Mouse (Mus musculus) frontal cortex, adult 2 months (tissue): ENCODE data around the gene Atp1a1. TPM values are rescaled to one million over a fixed set of nuclear protein-coding genes. Genes with fewer than 3 reads are reported as not detected.

Experiments
- DNase-seq, 2 experiments: peaks; one replicate each; pipeline ENCODE4 v3.0.0; 2022; ENCODE audit warnings: low spot score in 1 of 2; ENCODE audit errors: extremely low spot score in 1 of 2
- polyA plus RNA-seq: library from polyadenylated mRNA; depleted of rRNA; stranded (reverse); fragments of >200 nt; gene quantifications from 2 replicates; pipeline ENCODE4 v1.2.3, GENCODE M21; 2012; rRNA removed

Gene Atp1a1
- 503 and 558 TPM in 2 replicates for polyA plus RNA-seq

DNA sequence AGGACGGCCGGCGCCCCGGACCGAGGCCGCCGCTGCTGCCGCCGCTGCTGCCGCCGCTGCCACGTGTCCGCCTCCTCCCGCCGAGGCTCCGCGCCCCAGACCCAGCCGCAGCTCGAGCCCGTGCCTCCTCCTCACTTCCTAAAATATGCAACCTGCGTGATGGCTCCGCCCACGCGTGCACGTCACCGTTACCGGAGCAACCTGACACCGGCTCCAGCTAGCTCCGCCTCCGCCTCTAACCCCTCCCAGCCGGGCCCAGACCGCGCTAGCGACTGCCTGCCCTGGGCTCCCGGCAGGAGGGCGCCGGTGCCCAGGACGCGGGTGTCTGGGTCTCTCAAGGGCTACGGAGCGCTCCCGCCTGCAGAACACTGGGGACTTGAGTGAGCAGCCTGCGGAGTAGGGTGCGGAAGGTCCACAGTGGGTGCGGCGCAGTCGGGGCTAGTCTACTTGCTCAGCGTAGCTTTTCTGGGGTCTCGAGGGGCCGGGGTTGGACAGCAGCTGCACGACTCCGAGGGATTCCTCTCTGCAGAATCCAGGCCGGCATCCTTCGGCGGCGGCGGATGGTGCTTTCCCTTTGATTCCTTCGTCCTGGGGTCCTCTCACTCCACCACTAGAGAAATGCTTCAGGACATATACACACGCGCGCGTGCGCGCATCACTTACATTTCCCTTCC lies at the start of gene Atp1a1:
Gene Atp1a1, minus strand, starts transcription at position 135 of the 674 bp plus-strand sequence.
- DNase-seq: peak; percentile 97 to 100

DNA sequence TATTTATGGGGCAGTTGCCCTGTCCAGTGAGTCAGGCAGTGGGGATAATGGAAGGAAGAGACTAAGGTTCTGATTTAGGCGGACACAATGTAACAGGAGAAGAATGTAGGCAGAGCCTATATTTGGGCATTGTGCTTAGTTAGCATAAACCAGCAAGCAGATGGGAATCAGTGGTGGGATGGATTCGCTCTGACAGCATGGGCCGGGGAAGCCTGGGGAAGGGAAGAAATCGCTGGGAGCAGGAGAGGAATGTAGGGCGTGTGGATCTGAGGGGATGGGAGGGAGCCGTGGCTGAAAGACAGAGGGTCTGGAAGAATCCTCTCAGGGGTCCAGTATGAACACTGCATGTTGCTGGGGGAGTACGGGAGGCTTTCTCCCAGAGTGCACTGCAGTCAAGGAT lies 49.0 kb upstream of the Atp1a1 start:
- DNase-seq: peak; percentile 58 to 76

DNA sequence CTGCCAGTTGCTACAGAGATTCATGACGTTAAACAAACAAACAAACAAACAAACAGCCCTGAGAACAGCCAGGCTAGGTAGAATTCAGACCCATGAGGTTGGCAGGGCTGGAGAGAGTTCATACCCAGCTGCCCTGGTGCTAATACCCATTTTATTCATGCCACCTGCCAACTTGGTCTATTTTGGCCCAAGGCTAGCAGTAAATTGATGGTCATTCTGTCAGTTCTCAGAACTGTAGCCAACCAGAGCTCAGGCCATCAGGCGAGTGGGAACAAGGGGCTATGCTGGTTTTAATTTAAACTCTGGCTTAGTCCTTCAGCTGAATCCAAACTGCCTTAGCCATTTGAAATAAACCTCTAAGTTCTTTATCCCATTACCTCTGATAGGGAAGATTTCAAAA lies 48.5 kb upstream of the Atp1a1 start:
- no peak for DNase-seq

DNA sequence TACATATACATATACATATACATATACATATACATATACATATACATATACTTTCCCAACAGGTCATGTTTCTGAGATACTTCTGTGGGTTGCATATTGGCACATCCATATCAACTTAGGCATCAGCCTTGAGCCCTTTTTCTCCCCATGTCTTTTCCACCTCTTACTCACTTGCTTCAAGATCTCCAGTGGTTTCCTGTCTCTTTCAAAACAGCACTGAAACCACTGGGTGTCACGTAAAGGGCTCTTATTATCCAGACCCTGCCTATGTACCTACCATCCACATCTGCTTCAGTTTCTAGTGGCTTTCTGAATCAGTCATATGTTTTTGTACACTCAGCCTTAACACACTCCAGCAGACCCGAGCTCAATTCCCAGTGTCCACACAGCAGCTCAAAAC lies 45.8 kb upstream of the Atp1a1 start:
- no peak for DNase-seq

- no peak for DNase-seq
Measured at GRCm38 (mm10) chr3:101649271-101649670, 44.8 kb upstream of the Atp1a1 start.

DNA sequence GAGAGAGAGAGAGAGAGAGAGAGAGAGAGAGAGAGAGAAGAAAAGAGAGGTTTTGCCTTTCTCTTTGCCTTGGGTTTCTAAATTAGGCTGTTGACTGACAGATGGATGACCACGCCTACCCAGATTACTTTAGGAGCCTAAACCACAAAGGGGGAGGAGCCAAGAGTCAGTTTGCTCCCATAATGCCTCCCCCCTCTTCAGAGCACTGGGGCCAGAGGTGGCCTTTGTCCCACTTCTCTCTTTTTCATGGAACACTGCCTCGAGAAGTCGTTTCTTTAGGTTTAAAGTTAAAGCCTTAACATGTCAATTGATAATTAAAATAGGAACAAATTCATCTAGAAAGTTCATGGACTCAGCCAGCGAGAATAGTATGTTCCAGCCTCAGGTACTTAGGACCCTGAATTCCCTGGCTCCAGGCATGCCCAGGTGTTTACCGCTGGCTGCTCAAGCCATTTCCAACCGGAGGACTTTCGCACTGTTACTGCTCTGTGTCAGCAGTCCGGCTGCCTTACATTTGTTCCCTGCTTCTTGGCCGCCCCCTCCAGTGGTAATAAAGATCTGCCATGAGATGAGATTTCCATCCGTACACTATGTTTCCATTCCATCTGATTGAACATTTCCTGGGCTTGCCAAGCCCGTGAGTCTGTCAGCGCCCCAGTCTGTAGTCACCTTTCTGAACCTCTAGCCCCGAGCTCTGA lies 43.8 kb upstream of the Atp1a1 start:
- DNase-seq: no peak

DNA sequence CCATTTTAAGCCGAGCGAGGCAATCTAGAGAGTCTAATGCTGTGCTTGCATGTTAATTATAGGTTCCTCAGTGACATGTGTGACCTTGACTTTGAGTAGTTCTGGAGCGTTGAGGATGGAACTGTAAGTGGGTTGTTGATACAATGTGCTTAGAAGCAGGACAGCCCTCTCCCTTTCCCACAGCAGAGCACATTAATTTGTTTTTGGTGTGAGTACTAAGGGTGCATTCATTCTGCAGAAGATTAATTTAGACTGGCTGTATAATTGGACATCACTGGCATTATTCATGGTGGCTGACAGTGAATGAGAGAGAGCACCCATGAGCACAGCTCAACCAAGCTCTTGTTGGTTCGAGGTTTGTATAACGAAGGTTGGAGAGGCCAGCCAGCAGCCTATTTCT lies 42.3 kb upstream of the Atp1a1 start:
- DNase-seq: no peak

- DNase-seq: no peak
Measured at GRCm38 (mm10) chr3:101645569-101646106, 41.2 kb upstream of the Atp1a1 start.

DNA sequence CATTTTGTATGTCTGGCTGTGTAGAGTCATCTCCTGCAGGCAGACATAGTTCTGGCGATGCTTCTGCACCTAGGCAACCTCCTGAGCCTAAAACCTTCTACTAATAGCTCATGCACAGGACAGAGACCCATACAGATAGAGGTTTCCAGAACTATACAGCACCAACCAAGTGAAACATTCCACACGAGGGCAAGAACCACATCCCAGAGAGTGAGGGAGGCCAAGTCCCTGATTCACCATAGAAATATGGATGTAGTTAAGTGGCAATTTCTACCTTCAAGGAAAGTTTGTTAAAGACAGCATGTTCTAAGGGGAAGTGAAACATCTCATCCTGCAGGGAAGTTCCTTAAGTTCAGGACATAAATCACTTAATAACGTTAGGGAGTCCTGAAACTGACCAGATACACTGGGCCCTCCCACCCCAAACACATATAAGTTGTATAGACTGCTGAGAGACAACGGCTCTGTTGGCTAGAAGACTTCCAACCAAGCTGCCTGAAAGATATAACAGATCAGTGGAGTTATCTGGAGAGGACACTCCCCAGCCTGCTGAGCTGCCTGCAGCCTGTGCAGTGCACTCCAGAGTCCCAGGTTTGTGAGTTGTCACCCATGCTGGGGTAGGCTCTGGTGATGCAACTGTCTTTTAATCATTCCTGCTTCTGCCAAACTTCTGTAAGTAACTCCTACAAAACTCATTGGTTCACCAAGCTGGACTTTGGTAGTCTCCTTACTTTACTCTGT lies 39.7 kb upstream of the Atp1a1 start:
- no peak for DNase-seq

- no peak for DNase-seq
Measured at GRCm38 (mm10) chr3:101643264-101643663, 38.8 kb upstream of the Atp1a1 start.

DNA sequence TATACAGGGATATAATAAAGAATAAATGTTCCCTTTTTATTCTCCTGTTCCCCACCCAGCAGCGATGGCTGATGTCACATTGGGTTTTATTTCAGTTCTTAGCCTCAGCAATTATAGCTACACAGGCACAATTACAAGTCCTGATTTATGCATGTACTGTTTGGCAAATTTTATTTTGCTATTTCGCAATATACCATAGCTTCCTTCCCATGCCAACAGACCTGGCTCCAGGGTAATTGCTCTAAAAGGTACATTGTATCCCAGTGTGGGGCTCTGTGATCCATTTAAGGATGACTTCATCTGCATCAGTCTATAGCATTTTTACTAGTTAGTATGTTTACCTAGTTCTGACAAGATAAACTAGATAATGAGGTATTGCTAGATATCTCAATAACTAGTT lies 33.7 kb upstream of the Atp1a1 start:
- DNase-seq: no peak

- DNase-seq: no peak
Measured at GRCm38 (mm10) chr3:101636510-101636909, 32.0 kb upstream of the Atp1a1 start.

DNA sequence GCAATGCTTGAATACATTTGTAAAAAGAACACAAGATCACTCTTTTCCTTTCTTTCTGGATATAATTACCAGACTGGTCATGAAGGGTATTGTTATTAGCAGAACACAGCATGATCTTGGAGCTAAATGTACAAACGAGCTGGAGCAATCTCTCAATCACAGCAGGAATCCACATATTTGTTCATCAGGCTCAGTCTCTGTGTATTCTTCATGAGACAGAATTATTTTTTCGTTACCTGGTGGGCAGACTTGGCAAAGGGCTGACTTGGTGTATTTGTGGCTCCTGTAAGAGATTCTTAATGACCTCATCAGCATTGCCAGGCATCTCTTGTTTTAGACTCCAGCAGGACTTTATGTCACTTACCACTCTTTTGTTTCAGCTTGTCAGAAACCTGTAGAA lies 31.6 kb upstream of the Atp1a1 start:
- DNase-seq: no peak

DNA sequence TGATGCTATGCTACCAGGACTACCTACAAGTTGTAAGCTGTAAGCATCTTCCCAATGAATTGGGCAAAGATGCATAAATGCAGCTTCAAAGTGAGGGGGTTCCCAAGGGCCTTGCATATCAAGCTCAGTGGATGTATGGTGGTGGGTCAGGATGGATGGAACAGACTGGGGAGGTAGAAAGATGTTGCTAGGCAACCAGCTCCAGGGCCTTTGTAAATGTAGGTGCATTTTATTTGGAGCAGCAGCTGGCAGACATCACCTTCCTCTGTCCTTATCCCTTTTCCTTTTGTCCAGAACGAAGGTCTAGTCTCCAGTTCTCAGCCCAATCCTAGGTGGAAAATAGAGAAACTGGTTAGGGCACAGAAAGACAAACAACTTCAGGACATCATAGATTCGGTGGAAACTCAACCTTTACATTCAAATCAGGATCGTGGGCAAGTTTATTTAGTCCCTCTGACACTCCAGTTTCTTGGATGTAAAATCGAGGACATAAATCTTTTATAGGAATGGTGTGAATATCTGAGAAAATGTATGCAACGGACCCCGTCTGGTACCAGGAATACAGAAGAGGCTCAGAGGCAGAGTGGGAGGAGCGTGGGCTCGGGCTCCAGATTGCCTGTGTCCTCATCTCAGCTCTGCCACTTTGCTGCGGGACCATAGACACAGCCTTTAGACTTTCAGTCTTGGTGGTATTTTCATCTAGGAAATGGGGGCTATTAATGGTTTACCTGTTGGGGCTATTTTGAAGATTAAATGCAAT lies 29.8 kb upstream of the Atp1a1 start:
- DNase-seq: peak; percentile 44 to 69

- DNase-seq: peak in 1 of 2 experiments; percentile 73
Measured at GRCm38 (mm10) chr3:101628255-101628654, 23.8 kb upstream of the Atp1a1 start.

DNA sequence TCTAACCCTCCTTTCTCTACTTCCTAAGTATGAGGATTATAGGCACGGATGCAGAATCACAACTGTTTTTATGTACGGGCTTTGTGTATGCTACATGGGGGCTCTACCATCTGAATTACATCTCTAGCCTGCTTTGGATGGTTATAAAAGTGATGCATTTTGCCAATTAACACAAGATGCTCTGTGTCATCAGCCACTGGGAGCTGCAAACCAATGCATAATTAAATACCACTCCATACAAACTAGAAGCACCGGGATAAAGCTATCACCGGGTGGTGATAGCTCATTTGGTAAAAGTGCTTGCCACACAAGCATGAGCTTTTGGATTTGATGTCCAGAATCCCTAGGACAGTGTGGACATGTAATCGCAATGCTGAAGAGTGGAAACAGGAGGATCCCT lies 19.8 kb upstream of the Atp1a1 start:
- DNase-seq: no peak

- no peak for DNase-seq
Measured at GRCm38 (mm10) chr3:101619017-101619416, 14.5 kb upstream of the Atp1a1 start.

DNA sequence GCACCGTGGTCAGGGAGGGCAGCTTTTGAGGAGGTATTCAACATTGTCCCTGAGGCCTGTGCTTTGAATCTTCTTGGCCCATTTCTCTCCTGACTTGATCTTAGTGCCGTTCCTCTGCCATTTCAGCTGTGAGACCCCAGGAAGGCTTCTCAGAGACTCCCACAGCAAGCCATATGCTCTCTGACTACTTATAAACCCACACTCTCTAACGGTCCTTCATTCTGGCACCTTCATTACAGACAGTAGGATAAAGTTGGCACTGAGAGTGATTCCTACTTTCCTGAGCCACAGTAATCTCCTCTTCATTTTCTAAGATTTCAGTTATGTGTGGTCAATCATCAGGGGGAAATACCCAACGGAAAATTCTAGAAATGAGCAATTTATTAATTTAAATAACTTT lies 14.0 kb upstream of the Atp1a1 start:
- DNase-seq: no peak

GRCm38 (mm10) chr3:101617451-101617850 lies 13.0 kb upstream of the Atp1a1 start:
- DNase-seq: no peak

- no peak for DNase-seq
Measured at GRCm38 (mm10) chr3:101617007-101617406, 12.5 kb upstream of the Atp1a1 start.

- no peak for DNase-seq
Measured at GRCm38 (mm10) chr3:101615856-101616255, 11.4 kb upstream of the Atp1a1 start.
